Mouse (Mus musculus) layer of hippocampus, postnatal 25 days (tissue): Measurements from ENCODE around the gene Eno4. TPM values are rescaled to one million over a fixed set of nuclear protein-coding genes. Genes with fewer than 3 reads are reported as not detected.

ENCODE experiments used
- DNase-seq, 2 experiments: peaks; one replicate each; pipeline ENCODE4 v3.0.0; 2022; ENCODE audit warnings: mixed read lengths in 2 of 2, low spot score in 1 of 2; ENCODE audit errors: extremely low spot score in 1 of 2
- microRNA-seq, 2 experiments: library from miRNA; unstranded; fragments of <30 nt; microRNA quantifications; one replicate each; pipeline ENCODE4 v1.2.0; 2021
- total RNA-seq, 2 experiments: library from RNA; stranded (reverse); gene quantifications; 2 replicates each; pipeline ENCODE4 v1.2.3; 2021

Gene Eno4
- total RNA-seq, 2 experiments from 2014 or later = 1.2 to 1.5 TPM

- no peak for DNase-seq
These were observed 27.6 kb downstream of the Eno4 start for GRCm38 (mm10) chr19:58970826-58971225.

- DNase-seq = no peak
These were observed 30.9 kb downstream of the Eno4 start for GRCm38 (mm10) chr19:58974126-58974525.

GRCm38 (mm10) chr19:58975216-58975863, 32.1 kb downstream of the Eno4 start:
- DNase-seq = no peak

GRCm38 (mm10) chr19:58978401-58979171, 35.4 kb downstream of the Eno4 start:
- peak; percentile 22 to 38 for DNase-seq

- DNase-seq = peak in 1 of 2 experiments; percentile 23
These were observed 36.3 kb downstream of the Eno4 start for GRCm38 (mm10) chr19:58979436-58980055.

GRCm38 (mm10) chr19:58980056-58980440, 36.8 kb downstream of the Eno4 start:
- no peak for DNase-seq

- DNase-seq = no peak
These were observed 38.3 kb downstream of the Eno4 start for GRCm38 (mm10) chr19:58981571-58981970.

- DNase-seq = no peak
These were observed 59.6 kb downstream of the Eno4 start for GRCm38 (mm10) chr19:59002827-59003226.

GRCm38 (mm10) chr19:59006577-59007340, 63.5 kb downstream of the Eno4 start:
- no peak for DNase-seq

- no peak for DNase-seq
These were observed 67.6 kb downstream of the Eno4 start for GRCm38 (mm10) chr19:59010802-59011201.

Small RNAs within 50 kb of the gene (microRNA-seq; reads per million reads assigned to microRNA genes)
- 14.7 to 24.9 reads per million in 2 experiments for gene Mir3086

Other genes starting within 250 kb of the Eno4 start
- not detected for gene Pnliprp1, start 214.5 kb upstream of the Eno4 start, total RNA-seq
- not detected for gene Pnliprp2, start 183.7 kb upstream of the Eno4 start, total RNA-seq
- not detected for gene 1700019N19Rik, start 149.0 kb upstream of the Eno4 start, total RNA-seq
- gene Hspa12a, start 229 bp downstream of the Eno4 start, total RNA-seq = 100 to 1,000 TPM; 236 to 241 TPM
- gene Shtn1, start 132.7 kb downstream of the Eno4 start, total RNA-seq = 10 to 100 TPM; 18.7 to 25.4 TPM
- gene Vax1, start 226.6 kb downstream of the Eno4 start, total RNA-seq = 1 to 10 TPM in 1 of 2 experiments, under 1 TPM in 1; 0.85 to 1.3 TPM